Mouse (Mus musculus): ENCODE data around the gene Krtap28-10.

- no peak for TF ChIP-seq EP300 (IDR thresholded peaks at IDR 0.05; ENCODE audit: insufficient read depth, low read depth, low read length)
- no peak for TF ChIP-seq CTCF (IDR thresholded peaks at IDR 0.05)
Observed at GRCm38 (mm10) chr1:83077016-83077415, 34.7 kb upstream of the Krtap28-10 start.

All from heart, adult 2 months (tissue).